Mouse (Mus musculus) hindbrain, embryonic 13.5 days (tissue): ENCODE results near the gene Lingo1. TPM values are rescaled to one million over a fixed set of nuclear protein-coding genes. Genes with fewer than 3 reads are reported as not detected.

ENCODE experiments used
- ATAC-seq: fragments of 200-750 bp; cut with Nextera tagmentation; 2 replicates; pipeline ENCODE4 v1.8.0; 2017; ENCODE audit warnings: moderate TSS enrichment; ENCODE audit not compliant: low FRiP score
- H3K27ac ChIP-seq: fragments of 300-500 bp; sonication (generic); 2 replicates; pipeline ENCODE4 v1.5.1; 2015; ENCODE audit warnings: inconsistent platforms, mild to moderate bottlenecking, moderate library complexity
- H3K27me3 ChIP-seq: fragments of 300-500 bp; sonication (generic); 2 replicates; pipeline ENCODE4 v1.6.1; 2015; ENCODE audit warnings: mild to moderate bottlenecking, inconsistent platforms
- H3K36me3 ChIP-seq: fragments of 300-500 bp; sonication (generic); 2 replicates; pipeline ENCODE4 v1.6.1; 2015; ENCODE audit warnings: mild to moderate bottlenecking, inconsistent platforms
- H3K4me1 ChIP-seq: fragments of 300-500 bp; sonication (generic); replicated peaks from 2 replicates; pipeline ENCODE4 v1.6.1; 2015; ENCODE audit warnings: inconsistent platforms
- H3K4me2 ChIP-seq: fragments of 300-500 bp; sonication (generic); 2 replicates; pipeline ENCODE4 v1.6.1; 2015; ENCODE audit warnings: inconsistent platforms, mild to moderate bottlenecking, moderate library complexity
- H3K4me3 ChIP-seq: fragments of 300-500 bp; sonication (generic); 2 replicates; pipeline ENCODE4 v1.5.1; 2015; ENCODE audit warnings: mild to moderate bottlenecking, inconsistent platforms
- H3K9ac ChIP-seq: fragments of 300-500 bp; sonication (generic); 2 replicates; pipeline ENCODE4 v1.6.1; 2015; ENCODE audit warnings: mild to moderate bottlenecking, inconsistent platforms
- H3K9me3 ChIP-seq: fragments of 300-500 bp; sonication (generic); 2 replicates; pipeline ENCODE4 v1.6.1; 2016; ENCODE audit warnings: inconsistent platforms
- WGBS: fragments of 180-500 bp; shearing (Covaris S2); methylation state at CpG from one replicate; pipeline ENCODE4 v1.1.7; 2015; 5-methylcytosine and 5-hydroxymethylcytosine counted together
- polyA plus RNA-seq: library from polyadenylated mRNA; unstranded; fragments of >200 nt; fragmentation: Nextera tagmentation; extraction: Ambion mirVana; gene quantifications from 2 replicates; pipeline ENCODE4 v1.2.1, GENCODE M21; 2015

Gene Lingo1
- polyA plus RNA-seq, 1 experiment from 2014 or later: 48.9 TPM

- H3K4me3 ChIP-seq: no peak overlapping the region
- H3K36me3 ChIP-seq: no peaks in the 10 kb centered on the region
- H3K4me1 ChIP-seq: peaks cover 33% of the 10 kb centered on the region
- 53% methylated on average over 6 of the region's 6 CpGs for WGBS
- ATAC-seq: no peak
- H3K27ac ChIP-seq: no peak overlapping the region
- H3K9me3 ChIP-seq: no peaks in the 10 kb centered on the region
- peaks cover 10% of the 10 kb centered on the region; the same call in 1 of the 2 replicates for H3K27me3 ChIP-seq
- no peak overlapping the region for H3K9ac ChIP-seq
- H3K4me2 ChIP-seq: no peak overlapping the region
Observed at GRCm38 (mm10) chr9:56774231-56774630, 22.0 kb downstream of the Lingo1 start.

GRCm38 (mm10) chr9:56773666-56774065, 22.6 kb downstream of the Lingo1 start:
- no peak overlapping the region for H3K27ac ChIP-seq
- no peak overlapping the region for H3K9ac ChIP-seq
- no peak overlapping the region for H3K4me3 ChIP-seq
- H3K36me3 ChIP-seq: no peaks in the 10 kb centered on the region
- peaks cover 33% of the 10 kb centered on the region for H3K4me1 ChIP-seq
- no peak for ATAC-seq
- H3K9me3 ChIP-seq: no peaks in the 10 kb centered on the region
- H3K4me2 ChIP-seq: no peak overlapping the region
- peaks cover 12% of the 10 kb centered on the region; the same call in 1 of the 2 replicates for H3K27me3 ChIP-seq
- WGBS: 72% methylated on average over 7 of the region's 7 CpGs

GRCm38 (mm10) chr9:56767653-56768136, 28.6 kb downstream of the Lingo1 start:
- no peak overlapping the region for H3K9ac ChIP-seq
- H3K27me3 ChIP-seq: 0 out of 2 replicates have a peak, but pooled peaks cover 13% of the 10 kb centered on the region
- no peaks in the 10 kb centered on the region for H3K9me3 ChIP-seq
- no peak overlapping the region for H3K4me2 ChIP-seq
- H3K4me1 ChIP-seq: peaks cover 24% of the 10 kb centered on the region
- no peaks in the 10 kb centered on the region for H3K36me3 ChIP-seq
- H3K4me3 ChIP-seq: no peak overlapping the region
- 44% methylated on average over 9 of the region's 9 CpGs for WGBS
- no peak overlapping the region; the same call in 1 of the 2 replicates for H3K27ac ChIP-seq
- peak; percentile 74; the same call in 1 of the 2 replicates for ATAC-seq

- no peak overlapping the region for H3K4me3 ChIP-seq
- H3K9me3 ChIP-seq: no peaks in the 10 kb centered on the region
- no peak overlapping the region for H3K4me2 ChIP-seq
- H3K27ac ChIP-seq: no peak overlapping the region
- no peaks in the 10 kb centered on the region for H3K36me3 ChIP-seq
- peaks cover 26% of the 10 kb centered on the region for H3K4me1 ChIP-seq
- no peak for ATAC-seq
- no peak overlapping the region for H3K9ac ChIP-seq
- H3K27me3 ChIP-seq: 0 out of 2 replicates have a peak, but pooled peaks cover 13% of the 10 kb centered on the region
- 50% methylated on average over 11 of the region's 11 CpGs for WGBS
Observed at GRCm38 (mm10) chr9:56766629-56767357, 29.5 kb downstream of the Lingo1 start.

GRCm38 (mm10) chr9:56762106-56762562, 34.1 kb downstream of the Lingo1 start:
- no peak overlapping the region for H3K9ac ChIP-seq
- H3K4me1 ChIP-seq: peaks cover 23% of the 10 kb centered on the region
- no peak overlapping the region for H3K4me3 ChIP-seq
- H3K27ac ChIP-seq: no peak overlapping the region
- no peaks in the 10 kb centered on the region for H3K9me3 ChIP-seq
- H3K27me3 ChIP-seq: peaks cover 9% of the 10 kb centered on the region; the same call in 1 of the 2 replicates
- no peak overlapping the region for H3K4me2 ChIP-seq
- no peak for ATAC-seq
- H3K36me3 ChIP-seq: no peaks in the 10 kb centered on the region
- WGBS: 61% methylated on average over 9 of the region's 9 CpGs

GRCm38 (mm10) chr9:56757791-56758190, 38.5 kb downstream of the Lingo1 start:
- peak; percentile 58; the same call in 1 of the 2 replicates for ATAC-seq
- peaks cover 34% of the 10 kb centered on the region for H3K4me1 ChIP-seq

GRCm38 (mm10) chr9:56755119-56755518, 41.1 kb downstream of the Lingo1 start:
- H3K4me1 ChIP-seq: peaks cover 31% of the 10 kb centered on the region
- 64% methylated on average over 5 of the region's 5 CpGs for WGBS
- H3K27me3 ChIP-seq: peaks cover 2% of the 10 kb centered on the region; the same call in 1 of the 2 replicates
- no peak overlapping the region for H3K4me3 ChIP-seq
- H3K36me3 ChIP-seq: no peaks in the 10 kb centered on the region
- no peaks in the 10 kb centered on the region for H3K9me3 ChIP-seq
- ATAC-seq: 0 out of 2 replicates have a peak, but pooled peaks have one; percentile 10
- H3K9ac ChIP-seq: no peak overlapping the region
- H3K4me2 ChIP-seq: no peak overlapping the region
- H3K27ac ChIP-seq: no peak overlapping the region

More at GRCm38 (mm10) chr9:56757791-56758190, 38.5 kb downstream of the Lingo1 start:
- H3K4me3 ChIP-seq: no peak overlapping the region
- H3K27ac ChIP-seq: peak overlapping the region; percentile 70
- WGBS: 15% methylated on average over 11 of the region's 11 CpGs
- no peaks in the 10 kb centered on the region for H3K36me3 ChIP-seq
- no peaks in the 10 kb centered on the region for H3K9me3 ChIP-seq
- no peak overlapping the region for H3K4me2 ChIP-seq
- H3K27me3 ChIP-seq: peaks cover 2% of the 10 kb centered on the region; the same call in 1 of the 2 replicates
- peak overlapping the region; percentile 40; the same call in 1 of the 2 replicates for H3K9ac ChIP-seq

- WGBS: 79% methylated on average over 6 of the region's 6 CpGs
Observed at GRCm38 (mm10) chr9:56753386-56753785, 42.9 kb downstream of the Lingo1 start.

GRCm38 (mm10) chr9:56748056-56748455, 48.2 kb downstream of the Lingo1 start:
- no peak for ATAC-seq
- no peaks in the 10 kb centered on the region for H3K36me3 ChIP-seq
- no peaks in the 10 kb centered on the region for H3K27me3 ChIP-seq
- no peak overlapping the region for H3K4me3 ChIP-seq
- no peak overlapping the region for H3K4me2 ChIP-seq
- no peaks in the 10 kb centered on the region for H3K9me3 ChIP-seq
- no peak overlapping the region for H3K27ac ChIP-seq
- WGBS: 44% methylated on average over 5 of the region's 5 CpGs
- H3K4me1 ChIP-seq: peaks cover 48% of the 10 kb centered on the region
- no peak overlapping the region for H3K9ac ChIP-seq

More at GRCm38 (mm10) chr9:56753386-56753785, 42.9 kb downstream of the Lingo1 start:
- H3K4me1 ChIP-seq: peaks cover 36% of the 10 kb centered on the region
- H3K4me2 ChIP-seq: no peak overlapping the region
- H3K4me3 ChIP-seq: no peak overlapping the region
- no peaks in the 10 kb centered on the region for H3K9me3 ChIP-seq
- H3K27ac ChIP-seq: no peak overlapping the region
- no peak overlapping the region for H3K9ac ChIP-seq
- H3K36me3 ChIP-seq: no peaks in the 10 kb centered on the region
- no peak for ATAC-seq
- no peaks in the 10 kb centered on the region for H3K27me3 ChIP-seq

- Histone ChIP-seq H3K4me3 (no peak overlapping the region), H3K4me1 (peaks cover 47% of the 10 kb centered on the region), H3K27ac (peak overlapping the region; percentile 44), H3K4me2 (no peak overlapping the region), H3K36me3 (no peaks in the 10 kb centered on the region), H3K9me3 (no peaks in the 10 kb centered on the region), H3K9ac (no peak overlapping the region), H3K27me3 (0 out of 2 replicates have a peak, but pooled peaks cover 3% of the 10 kb centered on the region)
- 54% methylated on average over 4 of the region's 4 CpGs for WGBS
- no peak; the same call in 1 of the 2 replicates for ATAC-seq
Observed at GRCm38 (mm10) chr9:56746926-56747294, 49.4 kb downstream of the Lingo1 start.

GRCm38 (mm10) chr9:56746195-56746925, 49.9 kb downstream of the Lingo1 start:
- Histone ChIP-seq H3K36me3 (no peaks in the 10 kb centered on the region), H3K9ac (no peak overlapping the region), H3K4me1 (peaks cover 47% of the 10 kb centered on the region), H3K27ac (peak overlapping the region; percentile 44; the same call in 1 of the 2 replicates), H3K4me3 (no peak overlapping the region), H3K9me3 (no peaks in the 10 kb centered on the region), H3K27me3 (0 out of 2 replicates have a peak, but pooled peaks cover 5% of the 10 kb centered on the region), H3K4me2 (no peak overlapping the region)
- peak; percentile 77 for ATAC-seq
- WGBS: 58% methylated on average over 14 of the region's 14 CpGs

GRCm38 (mm10) chr9:56744369-56744768, 51.9 kb downstream of the Lingo1 start:
- H3K4me2 ChIP-seq: no peak overlapping the region
- H3K36me3 ChIP-seq: no peaks in the 10 kb centered on the region
- H3K9me3 ChIP-seq: no peaks in the 10 kb centered on the region
- H3K9ac ChIP-seq: no peak overlapping the region
- peaks cover 49% of the 10 kb centered on the region for H3K4me1 ChIP-seq
- no peak overlapping the region for H3K4me3 ChIP-seq
- no peak overlapping the region for H3K27ac ChIP-seq
- 45% methylated on average over 5 of the region's 5 CpGs for WGBS
- 0 out of 2 replicates have a peak, but pooled peaks cover 9% of the 10 kb centered on the region for H3K27me3 ChIP-seq
- ATAC-seq: no peak
